Mouse (Mus musculus) hindbrain, postnatal 0 days (tissue): ENCODE data around the gene Ubxn6. TPM values are rescaled to one million over a fixed set of nuclear protein-coding genes. Genes with fewer than 3 reads are reported as not detected.
A peak's percentile ranks its signal among the peaks of the same experiment; 100 is the strongest.

Source experiments
- ATAC-seq: fragments of 200-750 bp; cut with Nextera tagmentation; 2 replicates; pipeline ENCODE4 v1.8.0; 2017; ENCODE audit warnings: mild to moderate bottlenecking, moderate TSS enrichment, moderate library complexity
- DNase-seq: peaks from one replicate; pipeline ENCODE4 v3.0.0-alpha.2; 2015; ENCODE audit warnings: low spot score
- H3K27ac ChIP-seq: fragments of 300-500 bp; sonication (generic); 2 replicates; pipeline ENCODE4 v1.5.1; 2014; ENCODE audit warnings: mild to moderate bottlenecking
- H3K27me3 ChIP-seq: fragments of 300-500 bp; sonication (generic); 2 replicates; pipeline ENCODE4 v1.6.1; 2014; ENCODE audit warnings: low read length, mixed read lengths; ENCODE audit not compliant: insufficient read depth
- H3K36me3 ChIP-seq: fragments of 300-500 bp; sonication (generic); 2 replicates; pipeline ENCODE4 v1.6.1; 2014; ENCODE audit warnings: low read length, mixed read lengths; ENCODE audit not compliant: insufficient read depth
- H3K4me1 ChIP-seq: fragments of 300-500 bp; sonication (generic); 2 replicates; pipeline ENCODE4 v1.6.1; 2014; ENCODE audit warnings: antibody characterized with exemption, low read length, mixed read lengths; ENCODE audit not compliant: insufficient read depth
- H3K4me2 ChIP-seq: fragments of 300-500 bp; sonication (generic); 2 replicates; pipeline ENCODE4 v1.6.1; 2014; ENCODE audit warnings: low read depth, mild to moderate bottlenecking, low read length, moderate library complexity, mixed read lengths
- H3K4me3 ChIP-seq: fragments of 300-500 bp; sonication (generic); 2 replicates; pipeline ENCODE4 v1.5.1; 2014; ENCODE audit warnings: low read length
- H3K9ac ChIP-seq: fragments of 300-500 bp; sonication (generic); replicated peaks from 2 replicates; pipeline ENCODE4 v1.6.1; 2014; ENCODE audit warnings: mild to moderate bottlenecking, low read length, moderate library complexity, mixed read lengths
- H3K9me3 ChIP-seq: fragments of 300-500 bp; sonication (generic); 2 replicates; pipeline ENCODE4 v1.6.1; 2016; ENCODE audit warnings: low read length, mixed read lengths
- CTCF ChIP-seq: IDR thresholded peaks from 2 replicates; pipeline ENCODE4 v1.5.1; 2016; ENCODE audit warnings: antibody characterized with exemption, control low read depth, low read depth
- WGBS: fragments of 180-500 bp; shearing (Covaris S2); extraction: QIAGEN DNeasy Blood & Tissue Kit; methylation state at CpG from one replicate; pipeline ENCODE4 v1.1.7; 2014; 5-methylcytosine and 5-hydroxymethylcytosine counted together
- polyA plus RNA-seq: library from polyadenylated mRNA; unstranded; fragments of >200 nt; fragmentation: Nextera tagmentation; extraction: Ambion mirVana; gene quantifications from 2 replicates; pipeline ENCODE4 v1.2.1, GENCODE M21; 2015
- total RNA-seq: library from RNA; depleted of rRNA; stranded (reverse); fragments of >200 nt; gene quantifications from 2 replicates; pipeline ENCODE4 v1.2.3, GENCODE M21; 2014; rRNA removed

The Ubxn6 gene
- total RNA-seq (92.0 and 111 TPM in 2 replicates), polyA plus RNA-seq (75.2 and 77.7 TPM in 2 replicates)

DNA sequence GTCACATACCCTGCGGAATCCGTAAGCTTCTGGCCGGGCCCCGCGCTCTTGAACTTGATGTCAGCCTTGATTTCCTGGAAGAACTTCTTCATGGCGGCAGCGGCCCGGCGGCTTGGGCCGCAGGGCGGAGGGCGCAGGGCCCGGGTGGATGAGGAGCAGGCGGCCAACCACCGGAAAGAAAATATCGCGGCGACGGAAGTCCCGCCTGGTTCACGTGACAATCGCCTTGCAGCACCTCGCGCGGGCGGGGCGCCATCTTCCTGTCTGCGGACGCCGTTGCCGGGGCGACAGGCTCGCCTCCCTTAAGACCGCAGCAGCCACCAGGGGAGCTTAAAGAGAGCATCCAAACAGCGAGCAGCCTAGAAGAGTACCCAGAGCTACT, at the start of gene Ubxn6:
Gene Ubxn6 (minus strand): TSS at position 202 of the 382 bp plus-strand sequence.
- peak within 1 kb of the TSS; percentile 66 for H3K4me2 ChIP-seq
- peaks cover 5% of the 10 kb centered on the region; the same call in 1 of the 2 replicates for H3K4me1 ChIP-seq
- H3K4me3 ChIP-seq = peak within 1 kb of the TSS; percentile 79
- no peaks in the 10 kb centered on the region for H3K27me3 ChIP-seq
- peak; percentile 98 for DNase-seq
- H3K9ac ChIP-seq = peak within 1 kb of the TSS; percentile 78
- under 1% methylated on average over 35 of the region's 35 CpGs for WGBS
- H3K9me3 ChIP-seq = no peaks in the 10 kb centered on the region
- ATAC-seq = peak; percentile 61
- H3K36me3 ChIP-seq = peaks cover 26% of the 10 kb centered on the region; the same call in 1 of the 2 replicates
- H3K27ac ChIP-seq = peak within 1 kb of the TSS; percentile 93
- TF ChIP-seq CTCF = peak; percentile 68

- Histone ChIP-seq H3K9me3 (peaks cover 5% of the 10 kb centered on the region; the same call in 1 of the 2 replicates), H3K36me3 (peaks cover 31% of the 10 kb centered on the region), H3K4me2 (peak overlapping the region; percentile 49), H3K9ac (0 out of 2 replicates have a peak overlapping the region, but pooled peaks have one; percentile 13), H3K27me3 (peaks cover 12% of the 10 kb centered on the region), H3K4me3 (0 out of 2 replicates have a peak overlapping the region, but pooled peaks have one; percentile 10), H3K27ac (no peak overlapping the region), H3K4me1 (0 out of 2 replicates have a peak, but pooled peaks cover 3% of the 10 kb centered on the region)
- WGBS = 51% methylated on average over 58 of the region's 59 CpGs
- DNase-seq = no peak
- no peak for TF ChIP-seq CTCF
- no peak for ATAC-seq
Measured at GRCm38 (mm10) chr17:56123681-56124340, 49.0 kb upstream of the Ubxn6 start.

DNA sequence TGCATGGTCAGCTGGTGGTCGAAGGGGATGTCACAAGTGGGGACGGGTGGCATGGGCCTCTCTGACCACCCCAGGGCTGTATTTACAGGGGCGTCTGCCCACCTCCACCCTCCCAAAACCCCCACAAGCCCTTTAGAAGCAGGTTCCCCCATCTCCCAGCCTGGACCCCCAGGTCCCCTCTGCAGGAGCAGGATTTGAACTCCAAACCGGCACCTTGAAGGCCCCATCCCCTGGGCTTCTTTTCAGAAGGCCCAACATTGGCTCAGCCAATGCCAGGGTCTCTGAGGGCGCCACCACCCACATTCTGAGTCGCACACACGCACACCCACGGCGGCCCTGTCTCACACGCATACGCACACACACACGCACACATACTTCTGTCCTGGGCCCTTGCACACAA, 48.3 kb upstream of the Ubxn6 start:
- no peak for ATAC-seq
- no peak overlapping the region for H3K9ac ChIP-seq
- no peak overlapping the region for H3K4me2 ChIP-seq
- peaks cover 19% of the 10 kb centered on the region for H3K27me3 ChIP-seq
- WGBS = 93% methylated on average over 12 of the region's 12 CpGs
- H3K4me3 ChIP-seq = no peak overlapping the region
- H3K4me1 ChIP-seq = 0 out of 2 replicates have a peak, but pooled peaks cover 3% of the 10 kb centered on the region
- peaks cover 5% of the 10 kb centered on the region; the same call in 1 of the 2 replicates for H3K9me3 ChIP-seq
- peaks cover 30% of the 10 kb centered on the region for H3K36me3 ChIP-seq
- no peak for TF ChIP-seq CTCF
- no peak overlapping the region for H3K27ac ChIP-seq
- no peak for DNase-seq

DNA sequence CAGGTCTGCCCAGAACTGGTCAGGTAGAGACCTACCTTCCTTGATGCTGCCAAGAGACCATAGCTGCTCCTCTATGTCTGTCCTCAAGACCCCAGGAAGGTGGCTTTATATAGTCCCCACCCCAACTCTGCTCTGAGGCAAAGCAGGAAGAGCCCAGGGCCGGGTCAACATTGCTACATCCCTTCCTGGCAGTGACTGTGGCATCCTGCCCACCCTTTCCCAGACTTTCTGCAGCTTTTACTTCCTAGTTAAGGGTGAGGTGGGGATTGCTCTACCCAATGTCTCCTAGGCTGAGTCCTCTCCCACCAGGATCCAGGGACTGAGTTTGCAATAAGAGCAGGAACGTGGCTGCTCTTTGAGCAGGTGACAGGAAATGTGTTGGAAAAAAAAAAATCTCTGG, 47.0 kb upstream of the Ubxn6 start, which contains the start of gene Lrg1:
Gene Lrg1 (minus strand): TSS at position 176 of the 400 bp plus-strand sequence.
- Histone ChIP-seq H3K9ac (no peak within 1 kb of the TSS), H3K9me3 (peaks cover 5% of the 10 kb centered on the region; the same call in 1 of the 2 replicates), H3K4me3 (no peak within 1 kb of the TSS), H3K36me3 (peaks cover 17% of the 10 kb centered on the region), H3K27me3 (peaks cover 21% of the 10 kb centered on the region), H3K27ac (no peak within 1 kb of the TSS), H3K4me1 (0 out of 2 replicates have a peak, but pooled peaks cover 3% of the 10 kb centered on the region), H3K4me2 (no peak within 1 kb of the TSS)
- WGBS = 48% methylated on average over 2 of the region's 2 CpGs
- DNase-seq (no peak), ATAC-seq (no peak)
- TF ChIP-seq CTCF = no peak

DNA sequence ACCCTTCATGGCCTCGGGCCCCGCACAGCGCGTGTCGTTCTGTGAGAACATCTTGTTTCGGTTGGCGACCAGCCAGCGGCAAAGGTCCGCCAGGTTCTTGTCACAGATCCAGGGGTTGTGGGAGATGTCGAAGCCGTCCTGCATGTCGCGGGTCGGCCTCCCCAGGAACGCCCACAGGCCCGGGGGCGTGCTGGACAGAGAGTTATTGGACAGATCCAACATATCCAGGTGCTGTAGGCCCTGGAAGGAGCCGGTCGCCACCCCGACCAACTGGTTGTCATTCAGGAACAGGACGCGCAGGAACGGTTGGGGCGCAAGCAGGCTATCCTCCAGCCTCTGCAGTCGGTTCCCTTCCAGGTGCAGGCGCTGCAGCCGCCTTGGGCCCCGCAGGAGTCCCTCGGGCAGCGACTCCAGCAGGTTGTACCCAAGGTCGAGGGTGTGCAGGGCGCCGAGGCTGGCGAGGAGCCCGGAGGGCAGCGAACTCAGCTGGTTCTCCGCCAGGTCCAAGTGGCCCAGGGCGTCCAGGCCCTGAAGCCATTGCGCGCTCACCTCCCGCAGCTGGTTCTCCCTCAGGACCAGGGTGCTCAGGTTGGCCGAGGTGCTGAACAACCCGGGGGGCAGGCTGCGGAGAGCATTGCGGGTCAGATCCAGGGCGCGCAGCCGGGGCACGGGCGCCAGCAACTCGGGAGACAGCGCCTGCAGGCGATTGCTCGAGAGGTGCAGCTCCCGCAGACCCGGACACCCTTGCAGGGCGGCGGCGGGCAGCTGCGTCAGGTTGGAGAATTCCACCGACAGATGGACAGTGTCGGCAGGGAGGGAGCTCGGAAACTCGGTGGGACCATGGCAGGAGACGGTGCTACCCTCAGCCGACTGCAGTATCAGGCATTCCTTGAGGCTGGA, 45.4 kb upstream of the Ubxn6 start:
- Histone ChIP-seq H3K4me3 (0 out of 2 replicates have a peak overlapping the region, but pooled peaks have one; percentile 4), H3K27me3 (peaks cover 21% of the 10 kb centered on the region), H3K9me3 (peaks cover 5% of the 10 kb centered on the region; the same call in 1 of the 2 replicates), H3K9ac (no peak overlapping the region), H3K4me1 (0 out of 2 replicates have a peak, but pooled peaks cover 3% of the 10 kb centered on the region), H3K27ac (no peak overlapping the region), H3K4me2 (peak overlapping the region; percentile 36), H3K36me3 (0 out of 2 replicates have a peak, but pooled peaks cover 10% of the 10 kb centered on the region)
- TF ChIP-seq CTCF = no peak
- ATAC-seq = no peak
- DNase-seq = peak; percentile 46
- WGBS = 7% methylated on average over 66 of the region's 66 CpGs

- WGBS = 39% methylated on average over 12 of the region's 12 CpGs
- DNase-seq (no peak), ATAC-seq (no peak)
- Histone ChIP-seq H3K9ac (0 out of 2 replicates have a peak overlapping the region, but pooled peaks have one; percentile 13), H3K4me1 (0 out of 2 replicates have a peak, but pooled peaks cover 3% of the 10 kb centered on the region), H3K27me3 (peaks cover 21% of the 10 kb centered on the region), H3K9me3 (peaks cover 5% of the 10 kb centered on the region; the same call in 1 of the 2 replicates), H3K4me2 (peak overlapping the region; percentile 36; the same call in 1 of the 2 replicates), H3K27ac (no peak overlapping the region), H3K36me3 (0 out of 2 replicates have a peak, but pooled peaks cover 10% of the 10 kb centered on the region), H3K4me3 (no peak overlapping the region)
- no peak for TF ChIP-seq CTCF
Measured at GRCm38 (mm10) chr17:56119431-56119830, 44.6 kb upstream of the Ubxn6 start.
